Mouse (Mus musculus) liver, adult 2 months (tissue): ENCODE measurements around the gene Hsd3b4.
"Not testable (repeated sequence)": the region's sequence is repeated elsewhere in the genome, so short reads cannot be mapped to it uniquely, and the experiment has no call there.

Experiments used
- CTCF ChIP-seq: fragments of 200-500 bp; IDR thresholded peaks from 2 replicates; pipeline ENCODE4 v1.5.1; 2011; ENCODE audit warnings: low read depth, low read length, control low read depth
- POLR2A ChIP-seq: fragments of 200-500 bp; IDR thresholded peaks from 2 replicates; pipeline ENCODE4 v1.6.1; 2011; ENCODE audit warnings: low read length, control low read depth; ENCODE audit not compliant: insufficient read depth; ENCODE audit errors: extremely low read depth

DNA sequence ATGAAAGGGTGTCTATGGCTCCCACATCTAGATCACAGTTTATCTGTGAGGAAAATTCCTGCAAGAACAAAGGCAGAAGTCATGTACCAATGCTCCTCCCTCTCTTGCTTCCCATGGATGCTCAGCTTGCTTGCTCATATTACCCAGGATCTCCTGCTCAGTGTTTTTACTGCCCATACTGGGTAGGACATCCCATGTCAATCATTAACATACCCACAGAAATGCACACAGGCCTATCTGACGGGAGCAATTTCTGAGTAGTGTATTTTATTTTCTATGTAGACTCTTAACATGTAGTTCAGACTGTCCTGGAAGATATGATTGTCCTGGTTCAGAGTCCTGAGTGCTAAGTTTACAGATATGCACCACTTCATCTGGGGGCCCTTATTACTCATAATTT, 14.2 kb upstream of the Hsd3b4 start:
- not testable (repeated sequence) for TF ChIP-seq CTCF, POLR2A
